Mouse (Mus musculus): ENCODE measurements around the gene Prrc2c. TPM values are rescaled to one million over a fixed set of nuclear protein-coding genes. Genes with fewer than 3 reads are reported as not detected.
A peak's percentile ranks its signal among the peaks of the same experiment; 100 is the strongest.

Prrc2c gene
- 161 and 178 TPM in 2 replicates for total RNA-seq (2021)
- long read RNA-seq, experiment 1, partial matches to known transcripts, result 1 of 15 reads
- long read RNA-seq, experiment 1, other reads (novel, unspliced or antisense), result 14 of 15 reads
- long read RNA-seq, experiment 2, partial matches to known transcripts, result 2 of 9 reads
- long read RNA-seq, experiment 2, other reads (novel, unspliced or antisense), result 7 of 9 reads

GRCm38 (mm10) chr1:162740401-162740835 lies at the start of gene Prrc2c:
Prrc2c (minus strand) TSS chr1:162740556.
- peak; percentile 99 for DNase-seq

- no peak for DNase-seq
Observed at GRCm38 (mm10) chr1:162785222-162785621, 44.9 kb upstream of the Prrc2c start.

- no peak for DNase-seq
Observed at GRCm38 (mm10) chr1:162783669-162784248, 43.4 kb upstream of the Prrc2c start.

DNA sequence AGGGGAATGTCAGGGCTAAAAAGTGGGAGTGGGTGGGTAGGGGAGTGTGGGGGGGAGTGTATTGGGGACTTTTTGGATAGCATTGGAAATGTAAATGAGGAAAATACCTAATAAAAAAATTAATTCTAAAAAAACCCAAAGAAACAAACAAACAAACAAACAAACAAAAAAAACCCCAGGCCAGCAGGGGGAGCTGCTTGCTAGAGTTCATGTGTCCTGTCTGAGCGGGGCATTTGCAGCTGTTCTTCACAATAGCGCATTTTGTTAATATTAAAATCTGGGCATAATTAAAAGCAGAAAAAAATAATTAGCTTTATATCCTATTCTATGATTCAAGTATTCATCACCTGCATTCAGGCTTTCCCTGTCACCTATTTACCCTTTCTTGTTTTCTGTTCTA lies 40.7 kb upstream of the Prrc2c start:
- peak; percentile 21 for DNase-seq

GRCm38 (mm10) chr1:162777943-162778538 lies 37.7 kb upstream of the Prrc2c start:
- no peak for DNase-seq

DNA sequence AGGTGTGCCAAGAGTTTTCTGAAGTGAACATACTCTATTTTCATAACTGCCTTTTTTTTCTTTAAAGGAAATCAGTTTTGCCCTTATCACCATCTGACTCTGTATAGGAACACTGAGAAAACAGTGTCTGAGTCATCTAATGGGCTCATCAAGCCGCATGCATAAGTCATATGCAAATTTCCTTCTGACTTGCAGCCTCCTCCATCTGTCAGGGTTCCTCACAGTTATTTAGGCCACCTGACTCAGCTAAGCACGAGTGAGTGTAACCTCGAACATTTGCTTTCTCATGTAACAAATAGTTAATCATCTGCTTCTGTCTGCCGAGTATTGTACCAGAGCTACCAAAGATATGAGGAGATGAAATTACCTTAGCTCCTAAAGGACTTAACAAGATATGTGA lies 33.3 kb upstream of the Prrc2c start:
- DNase-seq, result peak; percentile 14

DNA sequence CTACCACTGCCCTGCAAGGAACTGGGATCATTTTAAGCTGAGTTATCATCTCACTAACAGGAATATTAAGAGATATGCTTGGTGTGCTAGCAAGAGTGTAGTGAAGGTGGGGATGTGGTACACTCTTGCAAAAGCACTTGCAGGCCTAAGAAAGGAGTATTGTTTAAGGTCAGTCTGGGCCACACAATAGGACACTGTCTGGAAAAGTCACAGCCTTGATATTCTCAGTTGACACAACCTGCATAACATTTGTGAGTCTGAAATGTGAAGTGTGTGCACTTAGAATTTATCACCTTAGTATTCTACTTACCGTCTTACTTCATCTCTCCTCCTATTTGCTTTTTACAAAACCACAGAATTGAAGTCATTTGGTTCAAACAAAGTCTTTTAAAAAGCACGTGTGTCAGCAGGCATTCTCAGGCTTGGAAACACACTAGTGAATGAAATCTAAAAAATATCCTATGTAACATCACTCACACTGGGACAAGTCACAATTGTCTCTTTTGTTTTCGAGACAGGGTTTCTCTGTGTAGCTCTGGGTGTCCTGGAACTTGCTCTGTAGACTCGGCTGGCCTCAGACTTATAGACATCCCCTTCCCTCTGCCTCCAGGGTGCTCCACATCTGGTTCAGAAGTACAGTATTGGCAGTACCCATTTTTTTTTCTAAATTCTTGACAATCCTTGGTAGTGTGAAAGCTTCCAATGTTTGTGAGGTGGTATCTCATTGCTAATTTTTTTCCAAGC lies 31.4 kb upstream of the Prrc2c start:
- DNase-seq, result no peak

DNA sequence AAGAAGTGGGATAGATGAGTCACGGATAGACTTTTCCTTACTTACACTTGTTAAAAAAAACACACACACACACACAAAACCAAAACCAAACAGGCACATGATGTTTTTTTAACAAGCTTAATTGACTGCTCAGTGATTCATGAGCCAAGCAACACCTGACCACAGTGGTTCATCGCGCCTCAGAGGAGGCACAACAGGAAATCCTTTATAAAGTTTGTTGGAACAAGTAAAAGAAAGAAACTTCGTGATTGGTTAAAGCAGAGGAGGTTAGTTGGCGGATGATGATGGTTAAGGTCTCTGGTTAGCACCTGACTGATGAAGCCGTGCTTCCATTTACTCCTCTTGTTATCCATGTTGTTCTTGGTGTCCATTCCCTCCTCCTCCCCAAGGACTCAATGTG lies 11.7 kb upstream of the Prrc2c start:
- no peak for DNase-seq

DNA sequence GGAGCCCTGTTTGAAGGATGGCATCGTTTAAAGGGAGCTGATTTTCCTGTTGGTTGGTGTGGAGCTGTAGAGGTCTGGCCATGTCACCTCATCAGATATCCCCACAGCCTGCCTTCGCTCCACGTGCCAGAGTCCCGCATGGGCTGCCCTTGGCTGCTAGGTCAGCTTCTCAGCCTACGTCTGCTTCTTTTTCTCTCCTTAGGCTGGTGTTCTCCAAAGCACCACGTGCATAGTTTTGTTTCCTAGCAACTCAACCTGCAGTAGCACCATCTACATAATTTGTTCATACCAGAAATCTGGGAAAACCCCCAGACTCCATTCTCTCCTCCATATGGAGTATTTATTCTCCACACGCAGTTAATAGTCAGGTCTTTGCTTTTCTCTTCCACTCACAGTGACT lies 9.3 kb upstream of the Prrc2c start:
- DNase-seq, result no peak

DNA sequence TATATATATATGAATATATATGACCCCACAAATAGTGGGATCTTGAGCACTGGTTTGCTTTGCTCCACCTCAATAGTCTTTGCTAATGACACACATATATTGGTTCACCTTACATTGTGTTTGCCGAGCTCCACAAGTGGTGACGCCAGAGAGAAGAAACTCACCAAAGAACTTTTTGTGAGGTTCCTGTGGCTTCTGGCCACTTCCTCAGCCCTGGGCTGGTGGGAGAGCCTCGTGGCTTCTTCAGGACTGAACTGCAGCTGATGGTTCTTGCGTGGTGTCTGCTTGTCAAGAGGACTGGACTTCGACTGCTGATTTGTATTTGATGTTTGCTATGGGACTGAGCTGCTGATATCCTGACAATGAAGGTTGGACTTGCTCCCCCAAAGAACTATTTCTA lies 8.4 kb upstream of the Prrc2c start:
- DNase-seq, result no peak

- no peak for DNase-seq
Observed at GRCm38 (mm10) chr1:162739831-162740394, 443 bp downstream of the Prrc2c start.

- DNase-seq, result peak; percentile 48
Observed at GRCm38 (mm10) chr1:162739406-162739805, 950 bp downstream of the Prrc2c start.

GRCm38 (mm10) chr1:162738472-162738871 lies 1.9 kb downstream of the Prrc2c start:
- no peak for DNase-seq

GRCm38 (mm10) chr1:162735084-162735483 lies 5.3 kb downstream of the Prrc2c start:
- DNase-seq, result no peak

- DNase-seq, result no peak
Observed at GRCm38 (mm10) chr1:162734283-162734682, 6.1 kb downstream of the Prrc2c start.

DNA sequence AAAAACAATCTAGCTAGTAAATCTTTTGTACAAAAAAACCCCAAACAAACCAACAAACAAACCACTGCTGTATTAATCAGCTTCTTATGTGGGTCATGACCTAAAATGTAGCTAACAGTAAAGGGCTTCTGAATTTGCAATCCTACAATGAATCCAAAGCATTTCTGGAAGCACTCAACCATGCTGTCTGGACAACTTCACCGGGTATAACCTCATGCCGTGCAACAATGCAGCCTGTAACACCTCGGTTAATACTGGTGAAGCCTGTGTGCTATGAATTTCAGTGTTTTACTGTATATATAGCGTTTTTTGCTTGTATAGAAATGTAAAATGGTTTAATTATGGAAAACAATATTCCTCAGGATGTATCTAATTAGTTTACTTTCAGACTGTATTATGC lies 8.3 kb downstream of the Prrc2c start:
- no peak for DNase-seq

DNA sequence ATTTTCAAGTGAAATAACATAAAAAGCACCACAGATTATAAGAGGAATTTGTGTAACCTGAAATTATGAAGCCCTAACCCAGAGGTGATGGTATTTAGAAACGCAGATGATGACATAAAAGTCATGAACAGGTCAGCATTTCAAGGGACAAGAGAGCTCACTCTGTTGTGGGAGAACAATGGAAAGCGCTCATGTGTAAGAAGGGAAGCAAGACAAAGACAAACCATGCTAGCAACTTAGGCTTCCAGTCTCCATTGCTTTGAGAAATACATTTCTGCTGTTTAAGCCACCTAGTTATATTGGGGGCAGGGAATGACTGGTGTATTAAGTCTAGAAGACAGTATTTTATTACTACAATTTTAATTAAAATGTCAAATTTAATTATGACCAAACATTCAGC lies 10.9 kb downstream of the Prrc2c start:
- DNase-seq, result no peak

GRCm38 (mm10) chr1:162727981-162728380 lies 12.4 kb downstream of the Prrc2c start:
- DNase-seq, result no peak

- DNase-seq, result no peak
Observed at GRCm38 (mm10) chr1:162723610-162724009, 16.7 kb downstream of the Prrc2c start.

GRCm38 (mm10) chr1:162720645-162721044 lies 19.7 kb downstream of the Prrc2c start:
- no peak for DNase-seq

DNA sequence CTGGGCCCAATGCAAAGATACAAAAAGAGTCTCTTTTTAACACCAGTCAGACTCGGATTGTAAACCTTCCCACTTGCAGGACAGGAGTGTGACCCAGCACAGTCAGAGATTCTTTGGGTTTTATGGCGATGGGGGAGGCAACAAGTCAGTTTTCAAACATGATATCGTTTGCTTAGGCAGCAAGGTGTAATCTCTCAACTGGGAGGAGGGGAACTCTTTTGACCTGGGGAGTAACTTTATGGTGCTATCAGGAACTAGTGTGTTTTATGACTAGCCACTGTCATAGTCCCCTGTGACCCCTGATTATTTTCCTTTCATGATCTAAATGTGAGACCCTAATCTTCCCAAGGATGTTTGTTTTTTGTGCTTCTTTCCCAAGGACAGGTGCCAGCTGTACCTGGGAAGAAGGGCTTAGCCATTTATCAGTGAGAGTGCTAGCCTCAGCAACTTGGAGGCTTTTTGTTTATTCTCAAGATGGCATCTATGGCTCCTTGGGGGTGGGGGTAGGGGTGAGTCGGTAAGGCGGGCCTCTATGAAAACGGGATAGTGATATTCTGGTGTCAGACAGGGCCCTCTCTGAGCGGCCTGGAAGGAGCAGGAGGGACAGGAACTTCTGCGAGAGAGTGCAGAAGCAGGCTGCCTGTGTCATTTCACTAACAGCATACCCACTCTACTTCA lies 39.8 kb downstream of the Prrc2c start:
- DNase-seq, result no peak

GRCm38 (mm10) chr1:162697866-162698265 lies 42.5 kb downstream of the Prrc2c start:
- DNase-seq, result no peak

All from adrenal gland, postnatal 14 days (tissue).